Mouse (Mus musculus) gastrocnemius, postnatal 10 days (tissue): ENCODE measurements around the gene Ccnd2. TPM values are rescaled to one million over a fixed set of nuclear protein-coding genes. Genes with fewer than 3 reads are reported as not detected.

ENCODE experiments used
- DNase-seq: peaks from one replicate; pipeline ENCODE4 v3.0.0; 2021; ENCODE audit warnings: mixed read lengths
- total RNA-seq, 2 experiments: library from RNA; stranded (reverse); gene quantifications; 2 replicates each; pipeline ENCODE4 v1.2.3; 2021

Ccnd2 gene
- total RNA-seq, 2 experiments from 2014 or later, result 33.2 to 52.1 TPM

GRCm38 (mm10) chr6:127108368-127109060, 43.5 kb downstream of the Ccnd2 start:
- DNase-seq, result no peak

- DNase-seq, result no peak
Observed at GRCm38 (mm10) chr6:127107413-127107812, 44.6 kb downstream of the Ccnd2 start.

- DNase-seq, result no peak
Observed at GRCm38 (mm10) chr6:127106726-127107125, 45.3 kb downstream of the Ccnd2 start.

- DNase-seq, result no peak
Observed at GRCm38 (mm10) chr6:127106189-127106588, 45.8 kb downstream of the Ccnd2 start.

- DNase-seq, result peak; percentile 33
Observed at GRCm38 (mm10) chr6:127105107-127105506, 46.9 kb downstream of the Ccnd2 start.

- DNase-seq, result no peak
Observed at GRCm38 (mm10) chr6:127104396-127105029, 47.5 kb downstream of the Ccnd2 start.

GRCm38 (mm10) chr6:127103506-127104275, 48.3 kb downstream of the Ccnd2 start:
- no peak for DNase-seq

GRCm38 (mm10) chr6:127094565-127094964, 57.4 kb downstream of the Ccnd2 start:
- no peak for DNase-seq

GRCm38 (mm10) chr6:127086739-127087138, 65.3 kb downstream of the Ccnd2 start:
- DNase-seq, result peak; percentile 31

- DNase-seq, result no peak
Observed at GRCm38 (mm10) chr6:127081820-127082219, 70.2 kb downstream of the Ccnd2 start.

- DNase-seq, result peak; percentile 34
Observed at GRCm38 (mm10) chr6:127079867-127080731, 71.9 kb downstream of the Ccnd2 start.

Other genes starting within 250 kb of the Ccnd2 start
- gene Dyrk4, start 230.4 kb downstream of the Ccnd2 start, total RNA-seq, result not detected
- gene Rad51ap1, start 212.6 kb downstream of the Ccnd2 start, total RNA-seq, result 10 to 100 TPM in 1 of 2 experiments, 1 to 10 TPM in 1; 7.0 to 10.1 TPM
- 10 to 100 TPM in 1 of 2 experiments, 1 to 10 TPM in 1; 8.7 to 10.3 TPM for gene D6Wsu163e, start 212.2 kb downstream of the Ccnd2 start, total RNA-seq
- gene Fgf6, start 136.6 kb downstream of the Ccnd2 start, total RNA-seq, result 1 to 10 TPM; 5.2 to 9.8 TPM
- under 1 TPM in 1 of 2 experiments, not detected in 1; 0.14 TPM for gene Fgf23, start 79.3 kb downstream of the Ccnd2 start, total RNA-seq
- 1 to 10 TPM; 8.3 to 8.9 TPM for gene Tigar, start 42.6 kb downstream of the Ccnd2 start, total RNA-seq